Mouse (Mus musculus) mouse trophoblast stem cell (cell line): Measurements from ENCODE around the gene Gigyf1.

Experiments used
- in situ Hi-C, 2 experiments: fragments of 300-500 bp; cut with MseI, MboI; formaldehyde crosslinking; loops; 2 replicates in 1 of 2; 3 replicates in 1 of 2; pipeline ENCODE4 v1.15.1; 2025

Gene Gigyf1

GRCm38 (mm10) chr5:137513951-137514721 is 4.2 kb upstream of the Gigyf1 start:
- in situ Hi-C loops, result no loop called here

GRCm38 (mm10) chr5:137514811-137515210 is 3.5 kb upstream of the Gigyf1 start:
- in situ Hi-C loops, result no loop called here

- in situ Hi-C loops, result no loop called here
Observed at GRCm38 (mm10) chr5:137519691-137520550, 1.6 kb downstream of the Gigyf1 start.

DNA sequence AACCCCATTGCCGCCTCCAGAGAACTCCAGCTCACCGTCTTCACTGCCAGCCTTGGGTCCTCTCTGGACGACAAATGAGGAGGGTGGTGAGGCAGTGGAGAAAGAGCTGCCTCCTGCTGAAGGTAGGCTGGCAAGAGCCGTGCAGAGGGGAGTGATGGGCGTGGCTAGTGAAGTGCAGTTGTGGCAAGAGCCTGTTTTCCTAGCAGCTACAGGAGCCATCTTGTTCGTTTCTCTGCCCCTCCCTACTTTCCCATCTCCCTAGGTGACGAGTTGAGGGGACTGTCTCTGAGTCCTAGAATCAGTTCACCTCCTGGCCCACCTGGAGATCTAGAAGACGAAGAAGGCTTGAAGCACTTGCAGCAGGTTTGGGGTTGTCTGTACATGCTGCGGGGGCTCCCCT is 3.5 kb downstream of the Gigyf1 start:
- in situ Hi-C loops, result no loop called here

DNA sequence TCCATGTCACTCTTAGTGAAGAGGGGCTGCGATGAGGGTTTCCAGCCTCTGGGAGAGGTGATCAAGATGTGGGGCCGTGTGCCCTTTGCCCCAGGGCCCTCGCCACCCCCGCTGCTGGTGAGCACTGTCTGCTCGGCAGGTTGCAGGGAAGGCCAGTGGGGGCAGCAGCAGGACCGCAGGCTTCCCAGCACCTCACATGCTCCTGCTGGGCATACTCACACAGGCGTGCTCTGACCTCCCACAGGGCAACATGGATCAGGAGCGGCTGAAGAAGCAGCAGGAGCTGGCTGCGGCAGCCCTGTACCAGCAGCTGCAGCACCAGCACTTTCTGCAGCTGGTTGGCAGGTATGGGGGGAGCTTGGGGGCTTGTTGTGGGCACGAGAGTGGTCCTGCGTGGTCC is 4.4 kb downstream of the Gigyf1 start:
- in situ Hi-C loops, result no loop called here

DNA sequence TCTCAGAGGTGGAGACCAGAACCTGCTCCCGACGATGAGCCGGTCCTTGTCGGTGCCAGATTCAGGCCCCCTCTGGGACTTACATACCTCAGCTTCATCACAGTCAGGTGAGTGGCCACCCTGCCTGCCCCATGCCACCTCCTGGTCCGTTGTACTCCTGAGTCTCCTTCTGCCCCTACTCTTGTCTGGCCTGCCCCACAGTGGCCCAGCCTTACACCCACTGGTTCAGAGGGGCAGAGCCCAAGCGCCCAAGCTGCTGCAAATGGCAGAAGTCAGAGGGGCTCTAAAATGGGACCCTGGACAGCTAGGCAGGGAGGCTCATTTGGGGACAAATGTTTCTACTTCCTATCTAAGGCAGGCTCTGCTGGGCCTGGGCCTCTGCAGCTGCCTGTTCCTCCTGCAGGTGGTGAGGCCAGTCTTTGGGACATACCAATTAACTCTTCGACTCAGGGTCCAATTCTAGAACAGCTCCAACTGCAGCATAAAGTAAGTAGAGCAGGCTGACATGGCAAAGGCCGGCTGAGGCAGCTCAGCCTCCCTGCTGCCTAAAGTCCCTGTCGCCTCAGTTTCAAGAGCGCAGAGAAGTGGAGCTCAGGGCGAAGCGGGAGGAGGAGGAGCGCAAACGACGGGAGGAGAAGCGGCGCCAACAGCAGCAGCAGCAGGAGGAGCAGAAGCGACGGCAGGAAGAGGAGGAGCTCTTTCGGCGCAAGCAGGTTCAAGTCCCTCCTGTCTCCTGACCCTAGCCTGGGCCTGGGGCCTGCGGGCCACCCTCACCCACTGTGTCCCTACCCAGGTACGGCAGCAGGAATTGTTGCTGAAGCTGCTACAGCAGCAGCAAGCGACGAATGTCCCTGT is 5.3 kb downstream of the Gigyf1 start:
- in situ Hi-C loops, result no loop called here

GRCm38 (mm10) chr5:137524251-137524515 is 5.8 kb downstream of the Gigyf1 start:
- in situ Hi-C loops, result no loop called here

DNA sequence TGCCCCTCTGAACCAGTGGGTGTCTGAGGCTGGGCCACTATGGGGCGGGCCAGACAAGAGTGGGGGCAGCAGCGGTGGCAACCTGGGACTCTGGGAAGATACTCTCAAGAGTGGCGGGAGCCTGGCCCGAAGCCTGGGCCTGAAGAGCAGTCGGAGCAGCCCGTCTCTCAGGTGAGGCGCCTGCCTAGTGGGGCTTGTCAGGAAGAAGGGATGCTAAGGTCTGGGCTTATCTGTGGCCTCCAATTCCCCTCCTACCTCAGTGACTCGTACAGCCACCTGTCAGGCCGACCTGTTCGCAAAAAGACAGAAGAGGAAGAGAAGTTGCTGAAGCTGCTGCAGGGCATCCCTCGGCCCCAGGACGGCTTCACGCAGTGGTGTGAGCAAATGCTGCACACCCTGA is 6.3 kb downstream of the Gigyf1 start:
- in situ Hi-C loops, result no loop called here

DNA sequence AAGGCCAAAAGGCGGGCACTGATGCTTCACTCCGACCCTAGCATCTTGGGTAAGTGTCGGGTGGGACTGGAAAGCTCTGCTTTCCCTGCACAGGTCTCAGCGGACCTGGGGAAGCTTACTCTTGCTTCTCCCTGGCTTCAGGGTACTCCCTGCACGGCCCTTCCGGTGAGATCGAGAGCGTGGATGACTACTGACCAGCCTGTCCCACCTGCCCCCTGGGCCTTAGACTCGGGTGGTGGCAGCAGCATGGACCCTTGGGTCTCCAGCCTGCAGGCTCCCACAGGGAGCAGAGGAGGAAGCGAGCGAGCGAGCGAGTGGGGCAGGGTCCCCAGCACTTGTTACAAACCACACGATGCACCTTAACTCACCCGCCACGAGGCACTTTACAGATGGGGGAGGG is 7.2 kb downstream of the Gigyf1 start:
- in situ Hi-C loops, result no loop called here

- in situ Hi-C loops, result no loop called here
Observed at GRCm38 (mm10) chr5:137526192-137526936, 8.0 kb downstream of the Gigyf1 start.

DNA sequence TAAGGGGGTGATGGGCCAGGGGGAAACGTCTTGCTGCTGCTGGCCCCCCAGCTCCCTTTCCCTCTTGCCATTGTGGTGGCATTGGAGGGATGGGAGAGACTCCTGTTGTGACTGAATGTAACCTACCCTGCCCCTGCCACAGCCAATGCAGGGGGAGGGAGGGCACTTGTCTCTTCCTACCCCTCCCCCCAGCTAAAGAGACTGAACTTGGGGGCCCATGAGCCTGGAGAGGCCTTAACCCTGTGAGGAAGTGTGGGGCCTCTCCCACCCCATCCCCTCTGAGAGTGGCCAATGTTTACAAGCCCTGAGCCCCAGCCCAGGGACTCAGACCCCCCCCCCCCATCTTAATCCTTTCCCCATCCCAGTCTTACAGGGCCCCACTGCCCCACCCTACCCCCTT is 9.1 kb downstream of the Gigyf1 start:
- in situ Hi-C loops, result no loop called here

DNA sequence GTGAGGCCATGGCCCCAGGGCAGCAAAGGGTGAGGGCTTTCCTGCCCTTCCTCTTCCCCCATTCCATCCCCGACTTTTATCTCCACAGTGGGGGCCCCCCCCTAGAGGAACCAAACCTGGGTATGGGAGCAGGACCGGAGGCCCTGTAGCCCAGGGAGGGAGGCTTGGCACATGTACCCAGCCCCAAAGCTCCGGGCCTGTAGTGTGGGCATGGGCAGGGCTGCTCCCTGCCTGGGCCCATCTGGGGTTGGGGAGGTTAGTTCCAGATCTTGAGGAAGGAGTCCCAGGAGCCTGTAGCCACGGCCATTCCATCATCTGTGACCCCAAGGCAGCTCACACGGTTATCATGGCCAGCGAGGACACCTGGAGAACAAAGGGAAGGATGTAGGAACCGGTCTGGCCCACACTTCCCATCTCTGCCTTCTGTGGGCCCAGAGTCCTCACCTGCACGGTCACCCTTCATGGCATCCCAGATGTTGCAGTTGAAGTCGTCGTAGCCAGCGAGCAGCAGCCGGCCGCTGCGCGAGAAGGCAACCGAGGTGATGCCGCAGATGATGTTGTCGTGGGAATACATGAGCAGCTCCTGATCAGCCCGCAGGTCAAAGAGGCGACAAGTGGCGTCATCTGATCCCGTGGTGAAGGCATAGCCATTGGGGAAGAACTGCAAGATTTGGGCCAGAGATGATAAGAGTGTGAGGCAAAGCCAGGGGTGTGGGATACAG is 10.1 kb downstream of the Gigyf1 start:
- in situ Hi-C loops, result no loop called here

- in situ Hi-C loops, result no loop called here
Observed at GRCm38 (mm10) chr5:137529221-137529995, 11.1 kb downstream of the Gigyf1 start.

DNA sequence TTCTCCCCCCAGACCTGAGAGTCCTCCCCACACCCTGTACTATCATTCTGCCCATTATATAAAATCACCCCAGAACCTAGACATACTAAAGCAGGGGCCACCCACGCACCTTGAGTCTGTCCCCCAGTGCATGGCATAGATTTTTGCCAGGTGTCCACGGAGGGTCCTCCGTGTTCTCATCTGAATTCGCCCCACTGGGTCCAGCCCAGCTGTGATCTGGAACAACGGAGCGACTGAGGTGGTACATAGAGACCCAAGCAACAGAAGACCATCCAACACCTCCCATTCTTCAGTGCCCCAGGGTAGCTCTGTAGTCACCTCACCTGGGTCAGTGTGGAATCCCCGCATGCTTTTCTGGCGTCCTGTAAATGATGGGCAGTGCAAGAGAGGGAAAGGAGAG is 11.7 kb downstream of the Gigyf1 start:
- in situ Hi-C loops, result no loop called here

GRCm38 (mm10) chr5:137530588-137531413 is 12.5 kb downstream of the Gigyf1 start:
- in situ Hi-C loops, result no loop called here

- in situ Hi-C loops, result no loop called here
Observed at GRCm38 (mm10) chr5:137531414-137532130, 13.2 kb downstream of the Gigyf1 start.

GRCm38 (mm10) chr5:137532131-137532807 is 13.9 kb downstream of the Gigyf1 start:
- in situ Hi-C loops, result no loop called here

GRCm38 (mm10) chr5:137532808-137533116 is 14.4 kb downstream of the Gigyf1 start:
- in situ Hi-C loops, result no loop called here
